Comparison of ENCODE assay signal across 28 mouse cellular contexts in the genomic region with DNA sequence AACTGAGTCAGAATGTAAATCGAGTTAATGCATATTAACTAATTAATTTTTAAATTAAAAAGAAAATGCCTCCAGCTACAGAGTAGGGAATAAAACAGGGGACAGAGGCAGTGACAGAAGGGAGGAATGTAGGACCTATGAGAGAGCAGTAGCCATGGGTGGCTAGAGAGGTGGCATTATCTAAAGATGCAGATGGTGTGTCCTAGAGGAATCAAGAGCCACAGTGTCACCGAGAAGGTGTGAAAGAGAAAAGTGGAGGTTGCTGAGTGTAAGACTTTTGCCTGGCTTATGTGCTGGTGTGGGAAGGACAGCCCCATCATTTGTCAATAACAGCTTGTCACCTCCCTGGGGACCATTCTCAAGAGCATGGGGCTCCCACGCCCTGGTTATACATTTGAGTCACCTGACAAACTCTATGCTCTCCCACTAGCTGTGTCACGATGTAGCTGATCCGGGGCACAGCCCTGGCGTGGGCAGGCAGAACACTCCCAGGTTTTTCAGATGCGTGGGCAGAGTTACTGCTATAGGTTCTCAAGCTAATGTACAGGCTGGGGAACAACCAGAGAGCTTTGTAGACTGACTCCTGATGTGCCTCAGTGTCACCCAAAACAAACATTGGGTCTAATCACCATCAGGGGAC.
DNase-seq lines count a peak whose midpoint lies in the region; ATAC-seq and TF ChIP-seq lines count a peak whose summit lies in the region.
"Had no signal": no experiment of that assay in that cellular context is flagged by ENCODE, and none has a peak within 500 bp of the region (broad histone marks: within the 10 kb centered on the region; RNA-seq: fewer than 3 reads in every experiment).

No protein-coding gene starts in this region.

- H3K27ac ChIP-seq in liver, embryonic 11.5 days (ENCODE audit: low read depth, low read length): no peak overlapping the region
- H3K27ac ChIP-seq in liver, embryonic 14.5 days: peak overlapping the region; percentile 67
- H3K27ac ChIP-seq in liver, postnatal 0 days (ENCODE audit: low read depth): no peak overlapping the region
- H3K27ac ChIP-seq in intestine, embryonic 16.5 days (ENCODE audit: low read length): no peak overlapping the region
- no peak overlapping the region for H3K27ac ChIP-seq in intestine, embryonic 15.5 days
- H3K27ac ChIP-seq: forebrain, embryonic 12.5 days; forebrain, embryonic 15.5 days; heart, adult 2 months; heart, embryonic 10.5 days; heart, embryonic 13.5 days; hindbrain, embryonic 14.5 days; hindbrain, postnatal 0 days had no signal

- TF ChIP-seq EP300 in liver, embryonic 14.5 days (IDR thresholded peaks at IDR 0.05; ENCODE audit: low read depth): 0 out of 2 replicates have a peak, but pooled peaks have one; percentile 38
- no peak for TF ChIP-seq EP300 in liver, postnatal 0 days (IDR thresholded peaks at IDR 0.05; ENCODE audit: low read depth)

- DNase-seq in right cerebral cortex, adult 18-20 months: peak; percentile 27
- no peak for DNase-seq in right cerebral cortex, postnatal 25 days
- DNase-seq in liver, embryonic 11.5 days (ENCODE audit: low spot score): no peak
- DNase-seq in liver, embryonic 14.5 days (ENCODE audit: low read depth in 3 of 3, low spot score in 3 of 3): peak in 1 of 3 experiments; percentile 52
- DNase-seq in liver, postnatal 0 days: no peak
- no peak for DNase-seq in urinary bladder, postnatal 10 days (ENCODE audit: low spot score)
- DNase-seq: adrenal gland, postnatal 10 days; adrenal gland, postnatal 36 days; B cell, adult 2 months; cerebellum, adult 11 months; cerebellum, adult 2 months; cerebellum, postnatal 10 days; cerebellum, postnatal 36 days; gastrocnemius, postnatal 10 days; gastrocnemius, postnatal 36 days; heart, adult 2 months; heart, postnatal 14 days; heart, postnatal 4 days had no signal

- H3K4me2 ChIP-seq in liver, embryonic 11.5 days: no peak overlapping the region
- peak overlapping the region; percentile 49 for H3K4me2 ChIP-seq in liver, embryonic 14.5 days (ENCODE audit: low read depth)
- H3K4me2 ChIP-seq in liver, postnatal 0 days (ENCODE audit: low read depth, low read length): no peak overlapping the region
- H3K4me2 ChIP-seq in intestine, embryonic 16.5 days (ENCODE audit: low read depth, low read length): no peak overlapping the region
- H3K4me2 ChIP-seq in intestine, embryonic 15.5 days (replicated peaks): no peak overlapping the region
- H3K4me2 ChIP-seq: forebrain, embryonic 12.5 days; forebrain, embryonic 15.5 days; heart, embryonic 13.5 days; hindbrain, embryonic 14.5 days had no signal

- H3K4me1 ChIP-seq in liver, embryonic 11.5 days (replicated peaks; ENCODE audit: control insufficient read depth, insufficient read depth, low read length): no peaks in the 10 kb centered on the region
- H3K4me1 ChIP-seq in liver, embryonic 14.5 days (replicated peaks; ENCODE audit: control insufficient read depth in 2 of 2, insufficient read depth in 2 of 2, low read length in 1 of 2): peaks cover 18 to 37% of the 10 kb centered on the region in 2 experiments
- no peaks in the 10 kb centered on the region for H3K4me1 ChIP-seq in liver, postnatal 0 days (ENCODE audit: insufficient read depth)
- 0 out of 2 replicates have a peak, but pooled peaks cover 2% of the 10 kb centered on the region for H3K4me1 ChIP-seq in intestine, embryonic 16.5 days (ENCODE audit: control insufficient read depth, insufficient read depth, low read length)
- H3K4me1 ChIP-seq in intestine, embryonic 15.5 days (replicated peaks): peaks cover 12% of the 10 kb centered on the region; the same call in 1 of the 2 replicates
- H3K4me1 ChIP-seq: forebrain, embryonic 15.5 days had no signal

- peak; percentile 72 for ATAC-seq in liver, embryonic 11.5 days (replicated peaks; ENCODE audit: low FRiP score)
- ATAC-seq in liver, embryonic 14.5 days (ENCODE audit: insufficient read depth): peak; percentile 90
- peak; percentile 33; the same call in 1 of the 2 replicates for ATAC-seq in liver, postnatal 0 days
- no peak for ATAC-seq in intestine, embryonic 16.5 days
- ATAC-seq in intestine, embryonic 15.5 days: no peak
- ATAC-seq: forebrain, embryonic 15.5 days; Patski had no signal

- 66% methylated on average over 7 of the region's 7 CpGs for whole genome bisulfite sequencing in liver, embryonic 11.5 days
- 55% methylated on average over 7 of the region's 7 CpGs for WGBS in liver, embryonic 14.5 days (ENCODE audit: insufficient replicate concordance)
- 71% methylated on average over 7 of the region's 7 CpGs for WGBS in liver, postnatal 0 days (ENCODE audit: insufficient replicate concordance)
- 62% methylated on average over 7 of the region's 7 CpGs for WGBS in intestine, embryonic 16.5 days
- 58% methylated on average over 7 of the region's 7 CpGs for WGBS in intestine, embryonic 15.5 days

- no peak overlapping the region for H3K9ac ChIP-seq in liver, embryonic 11.5 days (ENCODE audit: low read depth, low read length)
- peak overlapping the region; percentile 18; the same call in 1 of the 2 replicates for H3K9ac ChIP-seq in liver, embryonic 14.5 days (replicated peaks)
- no peak overlapping the region for H3K9ac ChIP-seq in liver, postnatal 0 days (replicated peaks)
- no peak overlapping the region for H3K9ac ChIP-seq in intestine, embryonic 16.5 days (ENCODE audit: low read depth, low read length)
- H3K9ac ChIP-seq in intestine, embryonic 15.5 days: no peak overlapping the region
- H3K9ac ChIP-seq: forebrain, embryonic 12.5 days; forebrain, embryonic 15.5 days; heart, embryonic 13.5 days; hindbrain, embryonic 14.5 days had no signal

- no peak for TF ChIP-seq CTCF in liver, embryonic 14.5 days (IDR thresholded peaks at IDR 0.05; ENCODE audit: low read depth)
- no peak for TF ChIP-seq CTCF in liver, postnatal 0 days (IDR thresholded peaks at IDR 0.05; ENCODE audit: low read depth)

- H3K4me3 ChIP-seq in liver, embryonic 11.5 days (ENCODE audit: low read depth, low read length): no peak overlapping the region
- H3K4me3 ChIP-seq in liver, embryonic 14.5 days (ENCODE audit: insufficient read depth in 1 of 2, low read depth in 2 of 2, low read length in 2 of 2): no peak overlapping the region
- no peak overlapping the region for H3K4me3 ChIP-seq in liver, postnatal 0 days (ENCODE audit: low read depth, low read length)
- H3K4me3 ChIP-seq in intestine, embryonic 16.5 days (ENCODE audit: low read length): no peak overlapping the region
- no peak overlapping the region for H3K4me3 ChIP-seq in intestine, embryonic 15.5 days (replicated peaks)
- H3K4me3 ChIP-seq: forebrain, embryonic 12.5 days; forebrain, embryonic 15.5 days; heart, adult 2 months; heart, embryonic 10.5 days; heart, embryonic 13.5 days had no signal

- H3K36me3 ChIP-seq in liver, embryonic 11.5 days (ENCODE audit: control insufficient read depth, insufficient read depth, low read length): no peaks in the 10 kb centered on the region
- no peaks in the 10 kb centered on the region for H3K36me3 ChIP-seq in liver, embryonic 14.5 days (replicated peaks; ENCODE audit: control insufficient read depth, insufficient read depth, low read depth)
- H3K36me3 ChIP-seq in liver, postnatal 0 days (replicated peaks; ENCODE audit: insufficient read depth, low read length): no peaks in the 10 kb centered on the region
- H3K36me3 ChIP-seq in intestine, embryonic 16.5 days (ENCODE audit: control insufficient read depth, insufficient read depth, low read length): no peaks in the 10 kb centered on the region
- H3K36me3 ChIP-seq in intestine, embryonic 15.5 days: no peaks in the 10 kb centered on the region
- H3K36me3 ChIP-seq: forebrain, embryonic 12.5 days; forebrain, embryonic 15.5 days; G1E; heart, embryonic 10.5 days; heart, embryonic 13.5 days had no signal

- H3K27me3 ChIP-seq in liver, embryonic 11.5 days (replicated peaks; ENCODE audit: control insufficient read depth, insufficient read depth, low read length): no peaks in the 10 kb centered on the region
- H3K27me3 ChIP-seq in liver, embryonic 14.5 days (ENCODE audit: control insufficient read depth, insufficient read depth, low read length): no peaks in the 10 kb centered on the region
- no peaks in the 10 kb centered on the region for H3K27me3 ChIP-seq in liver, postnatal 0 days (ENCODE audit: insufficient read depth, low read length)
- no peaks in the 10 kb centered on the region for H3K27me3 ChIP-seq in intestine, embryonic 16.5 days (replicated peaks; ENCODE audit: control insufficient read depth, insufficient read depth, low read length)
- H3K27me3 ChIP-seq in intestine, embryonic 15.5 days (replicated peaks): no peaks in the 10 kb centered on the region
- H3K27me3 ChIP-seq: forebrain, embryonic 12.5 days; forebrain, embryonic 15.5 days had no signal

- no peaks in the 10 kb centered on the region for H3K9me3 ChIP-seq in liver, embryonic 11.5 days (ENCODE audit: control insufficient read depth, low read length)
- no peaks in the 10 kb centered on the region for H3K9me3 ChIP-seq in liver, embryonic 14.5 days (ENCODE audit: control insufficient read depth, low read length)
- no peaks in the 10 kb centered on the region for H3K9me3 ChIP-seq in liver, postnatal 0 days (ENCODE audit: low read length)
- no peaks in the 10 kb centered on the region for H3K9me3 ChIP-seq in intestine, embryonic 16.5 days (ENCODE audit: control insufficient read depth, low read length)
- H3K9me3 ChIP-seq in intestine, embryonic 15.5 days: no peaks in the 10 kb centered on the region
- H3K9me3 ChIP-seq: forebrain, embryonic 12.5 days; forebrain, embryonic 15.5 days; G1E; heart, embryonic 10.5 days; heart, embryonic 13.5 days had no signal

Comparison
In these comparisons a context has a peak if more than half of its experiments do, and no peak if none do; other contexts are left out.
1. ATAC-seq: peak in liver, embryonic 11.5 days (single experiment), liver, embryonic 14.5 days (single experiment) and liver, postnatal 0 days (single experiment); none in intestine, embryonic 16.5 days (single experiment) and intestine, embryonic 15.5 days (single experiment).